Mouse (Mus musculus) cerebellum, adult 2 months (tissue): ENCODE data around the gene Rrn3.

Experiments used
- CTCF ChIP-seq: fragments of 200-500 bp; IDR thresholded peaks from 2 replicates; pipeline ENCODE4 v1.5.1; 2011; ENCODE audit warnings: low read depth, mild to moderate bottlenecking, control low read depth, low read length, moderate library complexity, borderline replicate concordance; ENCODE audit not compliant: insufficient read depth
- POLR2A ChIP-seq: fragments of 200-500 bp; IDR thresholded peaks from 2 replicates; pipeline ENCODE4 v1.6.1; 2011; ENCODE audit warnings: low read length, control low read depth, borderline replicate concordance; ENCODE audit not compliant: insufficient read depth

GRCm38 (mm10) chr16:13801231-13801630, 20.7 kb downstream of the Rrn3 start:
- no peak for TF ChIP-seq CTCF
- no peak for TF ChIP-seq POLR2A
